Comparison of ENCODE assay signal across 14 mouse cellular contexts in genomic region chr5:143630214-143630613, GRCm38 (mm10). TPM values are rescaled to one million over a fixed set of nuclear protein-coding genes. Genes with fewer than 3 reads are reported as not detected.
DNase-seq lines count a peak whose midpoint lies in the region; ATAC-seq and TF ChIP-seq lines count a peak whose summit lies in the region.
"Had no signal": no experiment of that assay in that cellular context is flagged by ENCODE, and none has a peak within 500 bp of the region (broad histone marks: within the 10 kb centered on the region; RNA-seq: fewer than 3 reads in every experiment).

No protein-coding gene starts in this region.

- H3K4me3 ChIP-seq in lung, adult 2 months (replicated peaks; ENCODE audit: extremely low read depth, low read depth, low read length), result no peak overlapping the region
- H3K4me3 ChIP-seq in ES-Bruce4 (ENCODE audit: low read depth, low read length), result no peak overlapping the region
- no peak overlapping the region for H3K4me3 ChIP-seq in liver, postnatal 0 days (ENCODE audit: low read depth, low read length)
- H3K4me3 ChIP-seq: embryonic facial prominence, embryonic 10.5 days; heart, embryonic 15.5 days; lung, embryonic 15.5 days; midbrain, embryonic 13.5 days had no signal

- no peak overlapping the region for H3K4me2 ChIP-seq in liver, postnatal 0 days (ENCODE audit: low read depth, low read length)
- H3K4me2 ChIP-seq: heart, embryonic 15.5 days; lung, embryonic 15.5 days; midbrain, embryonic 13.5 days had no signal

- TF ChIP-seq EP300 in ES-Bruce4 (IDR thresholded peaks at IDR 0.05; ENCODE audit: insufficient read depth, low read depth, low read length), result no peak
- no peak for TF ChIP-seq EP300 in liver, postnatal 0 days (IDR thresholded peaks at IDR 0.05; ENCODE audit: low read depth)

- H3K27me3 ChIP-seq in ES-Bruce4 (ENCODE audit: control insufficient read depth, insufficient read depth, low read length, poor library complexity, severe bottlenecking), result no peaks in the 10 kb centered on the region
- H3K27me3 ChIP-seq in liver, postnatal 0 days (ENCODE audit: insufficient read depth, low read length), result no peaks in the 10 kb centered on the region
- H3K27me3 ChIP-seq: heart, embryonic 15.5 days; lung, embryonic 15.5 days; midbrain, embryonic 13.5 days had no signal

- H3K9ac ChIP-seq in ES-Bruce4 (ENCODE audit: low read depth, poor library complexity, severe bottlenecking), result no peak overlapping the region
- H3K9ac ChIP-seq in liver, postnatal 0 days (replicated peaks), result no peak overlapping the region
- H3K9ac ChIP-seq: heart, embryonic 15.5 days; lung, embryonic 15.5 days; midbrain, embryonic 13.5 days had no signal

- no peak overlapping the region for H3K27ac ChIP-seq in ES-Bruce4 (ENCODE audit: insufficient read depth, low read length)
- H3K27ac ChIP-seq in liver, postnatal 0 days (ENCODE audit: low read depth), result no peak overlapping the region
- H3K27ac ChIP-seq: embryonic facial prominence, embryonic 10.5 days; heart, embryonic 15.5 days; lung, embryonic 15.5 days; midbrain, embryonic 13.5 days had no signal

- WGBS in lung, adult 2 months, result 97% methylated on average over 3 of the region's 3 CpGs
- WGBS in liver, postnatal 0 days (ENCODE audit: insufficient replicate concordance), result 91% methylated on average over 3 of the region's 3 CpGs

- peak; percentile 29 for TF ChIP-seq CTCF in lung, adult 2 months (IDR thresholded peaks at IDR 0.05; ENCODE audit: insufficient read depth, low read length)
- peak; percentile 52 for TF ChIP-seq CTCF in ES-Bruce4 (IDR thresholded peaks at IDR 0.05; ENCODE audit: low read depth, low read length)
- peak; percentile 50 for TF ChIP-seq CTCF in liver, postnatal 0 days (IDR thresholded peaks at IDR 0.05; ENCODE audit: low read depth)

- H3K4me1 ChIP-seq in lung, adult 2 months (ENCODE audit: control insufficient read depth, insufficient read depth, low read length), result peaks cover 44% of the 10 kb centered on the region
- H3K4me1 ChIP-seq in ES-Bruce4 (ENCODE audit: control insufficient read depth, insufficient read depth, low read length), result peaks cover 1% of the 10 kb centered on the region
- peaks cover 47% of the 10 kb centered on the region for H3K4me1 ChIP-seq in liver, postnatal 0 days (ENCODE audit: insufficient read depth)

- no peak for ATAC-seq in liver, postnatal 0 days
- ATAC-seq: midbrain, embryonic 13.5 days had no signal

- H3K36me3 ChIP-seq in ES-Bruce4 (ENCODE audit: control insufficient read depth, insufficient read depth, low read length, poor library complexity, severe bottlenecking), result no peaks in the 10 kb centered on the region
- no peaks in the 10 kb centered on the region; the same call in 1 of the 2 replicates for H3K36me3 ChIP-seq in liver, postnatal 0 days (replicated peaks; ENCODE audit: insufficient read depth, low read length)
- H3K36me3 ChIP-seq: heart, embryonic 15.5 days; lung, embryonic 15.5 days; midbrain, embryonic 13.5 days had no signal

- no peak for TF ChIP-seq POLR2A in lung, adult 2 months (IDR thresholded peaks at IDR 0.05; ENCODE audit: borderline replicate concordance, extremely low read depth, low read depth, low read length)
- no peak for TF ChIP-seq POLR2A in ES-Bruce4 (IDR thresholded peaks at IDR 0.05; ENCODE audit: insufficient read depth, low read length)

- DNase-seq in lung, adult 2 months, result no peak
- DNase-seq in lung, postnatal 25 days (ENCODE audit: low spot score), result no peak
- peak; percentile 22 for DNase-seq in T-cell, adult 2 months (ENCODE audit: low spot score)
- no peak for DNase-seq in liver, postnatal 0 days
- DNase-seq in urinary bladder, postnatal 10 days (ENCODE audit: low spot score), result no peak
- DNase-seq in left cerebral cortex, adult 9 months (ENCODE audit: low spot score in 2 of 2), result no peak
- DNase-seq: adrenal gland, adult 8-10 months; cerebellum, adult 11 months; kidney, postnatal 36 days had no signal

- H3K9me3 ChIP-seq in ES-Bruce4 (replicated peaks; ENCODE audit: control insufficient read depth, insufficient read depth, low read length, poor library complexity, severe bottlenecking), result no peaks in the 10 kb centered on the region
- no peaks in the 10 kb centered on the region for H3K9me3 ChIP-seq in liver, postnatal 0 days (ENCODE audit: low read length)
- H3K9me3 ChIP-seq: heart, embryonic 15.5 days; lung, embryonic 15.5 days; midbrain, embryonic 13.5 days had no signal

RNA-seq across cellular contexts. Expression of gene Cyth3, which starts 8.0 kb away (rescaled TPM):
- polyA plus RNA-seq in lung, adult 2 months (2012; rRNA removed), result 123 and 152 TPM in 2 replicates
- 15.5 and 19.8 TPM in 2 replicates for polyA plus RNA-seq in ES-Bruce4 (2011; ENCODE audit: insufficient read depth, insufficient read length, low read depth, missing spikeins)
- polyA plus RNA-seq in liver, postnatal 0 days (2015; fragmentation: Nextera tagmentation; extraction: Ambion mirVana), result 12.1 and 15.3 TPM in 2 replicates
